Mouse (Mus musculus) midbrain, embryonic 12.5 days (tissue): Measurements from ENCODE around the gene Shld2. TPM values are rescaled to one million over a fixed set of nuclear protein-coding genes. Genes with fewer than 3 reads are reported as not detected.

Source experiments
- ATAC-seq: fragments of 200-750 bp; cut with Nextera tagmentation; 2 replicates; pipeline ENCODE4 v1.8.0; 2017; ENCODE audit warnings: low read depth, moderate TSS enrichment, moderate library complexity; ENCODE audit not compliant: low FRiP score
- H3K27ac ChIP-seq: fragments of 300-500 bp; sonication (generic); replicated peaks from 2 replicates; pipeline ENCODE4 v1.5.1; 2016; ENCODE audit warnings: mild to moderate bottlenecking
- H3K27me3 ChIP-seq: fragments of 300-500 bp; sonication (generic); 2 replicates; pipeline ENCODE4 v1.6.1; 2016; ENCODE audit warnings: mild to moderate bottlenecking
- H3K36me3 ChIP-seq: fragments of 300-500 bp; sonication (generic); 2 replicates; pipeline ENCODE4 v1.6.1; 2016
- H3K4me1 ChIP-seq: fragments of 300-500 bp; sonication (generic); 2 replicates; pipeline ENCODE4 v1.6.1; 2016
- H3K4me2 ChIP-seq: fragments of 300-500 bp; sonication (generic); replicated peaks from 2 replicates; pipeline ENCODE4 v1.6.1; 2016; ENCODE audit warnings: mild to moderate bottlenecking, moderate library complexity
- H3K4me3 ChIP-seq: fragments of 300-500 bp; sonication (generic); 2 replicates; pipeline ENCODE4 v1.5.1; 2016; ENCODE audit warnings: mild to moderate bottlenecking
- H3K9ac ChIP-seq: fragments of 300-500 bp; sonication (generic); replicated peaks from 2 replicates; pipeline ENCODE4 v1.6.1; 2016; ENCODE audit warnings: mild to moderate bottlenecking, moderate library complexity
- H3K9me3 ChIP-seq: fragments of 300-500 bp; sonication (generic); 2 replicates; pipeline ENCODE4 v1.6.1; 2016; ENCODE audit warnings: mild to moderate bottlenecking
- WGBS: fragments of 180-500 bp; shearing (Covaris S2); methylation state at CpG from one replicate; pipeline ENCODE4 v1.1.7; 2016; 5-methylcytosine and 5-hydroxymethylcytosine counted together
- polyA plus RNA-seq: library from polyadenylated mRNA; unstranded; fragments of >200 nt; fragmentation: Nextera tagmentation; extraction: Ambion mirVana; gene quantifications from 2 replicates; pipeline ENCODE4 v1.2.1, GENCODE M21; 2016

Gene Shld2
- polyA plus RNA-seq, 1 experiment from 2014 or later = 7.9 TPM

GRCm38 (mm10) chr14:34298871-34299700 lies 11.2 kb downstream of the Shld2 start:
- no peaks in the 10 kb centered on the region for H3K27me3 ChIP-seq
- H3K9me3 ChIP-seq = no peaks in the 10 kb centered on the region
- H3K36me3 ChIP-seq = no peaks in the 10 kb centered on the region
- no peak for ATAC-seq
- no peak overlapping the region for H3K9ac ChIP-seq
- H3K4me3 ChIP-seq = no peak overlapping the region
- H3K27ac ChIP-seq = no peak overlapping the region
- H3K4me1 ChIP-seq = no peaks in the 10 kb centered on the region
- WGBS = 84% methylated on average over 11 of the region's 11 CpGs
- H3K4me2 ChIP-seq = no peak overlapping the region

GRCm38 (mm10) chr14:34297634-34298033 lies 12.7 kb downstream of the Shld2 start:
- H3K4me1 ChIP-seq = no peaks in the 10 kb centered on the region
- H3K27ac ChIP-seq = no peak overlapping the region
- H3K9me3 ChIP-seq = no peaks in the 10 kb centered on the region
- H3K36me3 ChIP-seq = no peaks in the 10 kb centered on the region
- no peak overlapping the region for H3K4me2 ChIP-seq
- H3K4me3 ChIP-seq = no peak overlapping the region
- no peaks in the 10 kb centered on the region for H3K27me3 ChIP-seq
- no peak for ATAC-seq
- WGBS = 52% methylated on average over 2 of the region's 2 CpGs
- H3K9ac ChIP-seq = no peak overlapping the region

GRCm38 (mm10) chr14:34297038-34297437 lies 13.3 kb downstream of the Shld2 start:
- no peak overlapping the region for H3K27ac ChIP-seq
- ATAC-seq = no peak
- H3K4me3 ChIP-seq = no peak overlapping the region
- no peak overlapping the region for H3K4me2 ChIP-seq
- H3K27me3 ChIP-seq = no peaks in the 10 kb centered on the region
- WGBS = 72% methylated on average over 4 of the region's 4 CpGs
- no peaks in the 10 kb centered on the region for H3K9me3 ChIP-seq
- no peaks in the 10 kb centered on the region for H3K4me1 ChIP-seq
- no peaks in the 10 kb centered on the region for H3K36me3 ChIP-seq
- no peak overlapping the region for H3K9ac ChIP-seq

GRCm38 (mm10) chr14:34296350-34296749 lies 13.9 kb downstream of the Shld2 start:
- Histone ChIP-seq H3K4me2 (no peak overlapping the region), H3K27ac (no peak overlapping the region), H3K36me3 (no peaks in the 10 kb centered on the region), H3K4me3 (no peak overlapping the region), H3K9me3 (no peaks in the 10 kb centered on the region), H3K9ac (no peak overlapping the region), H3K4me1 (no peaks in the 10 kb centered on the region), H3K27me3 (no peaks in the 10 kb centered on the region)
- no peak for ATAC-seq
- WGBS = 84% methylated on average over 7 of the region's 7 CpGs

- Histone ChIP-seq H3K9ac (no peak overlapping the region), H3K4me1 (no peaks in the 10 kb centered on the region), H3K27me3 (no peaks in the 10 kb centered on the region), H3K4me3 (no peak overlapping the region), H3K4me2 (no peak overlapping the region), H3K27ac (no peak overlapping the region), H3K9me3 (no peaks in the 10 kb centered on the region), H3K36me3 (no peaks in the 10 kb centered on the region)
- ATAC-seq = no peak
- whole genome bisulfite sequencing = 89% methylated on average over 3 of the region's 3 CpGs
Observed at GRCm38 (mm10) chr14:34293641-34294040, 16.7 kb downstream of the Shld2 start.

GRCm38 (mm10) chr14:34290229-34290628 lies 20.1 kb downstream of the Shld2 start:
- 49% methylated on average over 1 of the region's 1 CpGs for WGBS
- H3K27me3 ChIP-seq = no peaks in the 10 kb centered on the region
- H3K4me3 ChIP-seq = no peak overlapping the region
- no peak overlapping the region for H3K9ac ChIP-seq
- H3K9me3 ChIP-seq = no peaks in the 10 kb centered on the region
- no peak for ATAC-seq
- H3K27ac ChIP-seq = no peak overlapping the region
- no peaks in the 10 kb centered on the region for H3K36me3 ChIP-seq
- H3K4me1 ChIP-seq = no peaks in the 10 kb centered on the region
- H3K4me2 ChIP-seq = no peak overlapping the region

- no peaks in the 10 kb centered on the region for H3K9me3 ChIP-seq
- no peaks in the 10 kb centered on the region for H3K36me3 ChIP-seq
- no peaks in the 10 kb centered on the region for H3K4me1 ChIP-seq
- ATAC-seq = no peak
- H3K4me3 ChIP-seq = no peak overlapping the region
- no peak overlapping the region for H3K4me2 ChIP-seq
- 95% methylated on average over 3 of the region's 3 CpGs for WGBS
- no peak overlapping the region for H3K27ac ChIP-seq
- H3K27me3 ChIP-seq = no peaks in the 10 kb centered on the region
- no peak overlapping the region for H3K9ac ChIP-seq
Observed at GRCm38 (mm10) chr14:34289259-34290015, 20.9 kb downstream of the Shld2 start.

GRCm38 (mm10) chr14:34288396-34288795 lies 21.9 kb downstream of the Shld2 start:
- WGBS = 88% methylated on average over 2 of the region's 2 CpGs
- no peaks in the 10 kb centered on the region for H3K9me3 ChIP-seq
- H3K9ac ChIP-seq = no peak overlapping the region
- no peak overlapping the region for H3K27ac ChIP-seq
- no peak overlapping the region for H3K4me2 ChIP-seq
- no peaks in the 10 kb centered on the region for H3K27me3 ChIP-seq
- H3K4me1 ChIP-seq = no peaks in the 10 kb centered on the region
- ATAC-seq = no peak
- H3K4me3 ChIP-seq = no peak overlapping the region
- H3K36me3 ChIP-seq = no peaks in the 10 kb centered on the region

- Histone ChIP-seq H3K36me3 (no peaks in the 10 kb centered on the region), H3K27me3 (no peaks in the 10 kb centered on the region), H3K4me2 (no peak overlapping the region), H3K9ac (no peak overlapping the region), H3K9me3 (no peaks in the 10 kb centered on the region), H3K27ac (no peak overlapping the region), H3K4me1 (no peaks in the 10 kb centered on the region), H3K4me3 (no peak overlapping the region)
- no peak for ATAC-seq
- WGBS = 91% methylated on average over 5 of the region's 5 CpGs
Observed at GRCm38 (mm10) chr14:34281736-34282269, 28.5 kb downstream of the Shld2 start.

GRCm38 (mm10) chr14:34280798-34281197 lies 29.5 kb downstream of the Shld2 start:
- Histone ChIP-seq H3K4me1 (no peaks in the 10 kb centered on the region), H3K27ac (no peak overlapping the region), H3K36me3 (no peaks in the 10 kb centered on the region), H3K9ac (no peak overlapping the region), H3K9me3 (no peaks in the 10 kb centered on the region), H3K4me2 (no peak overlapping the region), H3K4me3 (no peak overlapping the region), H3K27me3 (no peaks in the 10 kb centered on the region)
- no peak for ATAC-seq
- WGBS = 78% methylated on average over 2 of the region's 2 CpGs

- WGBS = 94% methylated on average over 4 of the region's 4 CpGs
Observed at GRCm38 (mm10) chr14:34279726-34280125, 30.6 kb downstream of the Shld2 start.

GRCm38 (mm10) chr14:34275225-34275624 lies 35.1 kb downstream of the Shld2 start:
- H3K4me2 ChIP-seq = no peak overlapping the region
- H3K4me1 ChIP-seq = no peaks in the 10 kb centered on the region
- no peak for ATAC-seq
- H3K4me3 ChIP-seq = no peak overlapping the region
- no peaks in the 10 kb centered on the region for H3K9me3 ChIP-seq
- WGBS = 83% methylated on average over 4 of the region's 4 CpGs
- no peak overlapping the region for H3K27ac ChIP-seq
- no peaks in the 10 kb centered on the region for H3K27me3 ChIP-seq
- no peak overlapping the region for H3K9ac ChIP-seq
- no peaks in the 10 kb centered on the region for H3K36me3 ChIP-seq

More at GRCm38 (mm10) chr14:34279726-34280125, 30.6 kb downstream of the Shld2 start:
- no peak for ATAC-seq
- no peak overlapping the region for H3K27ac ChIP-seq
- no peaks in the 10 kb centered on the region for H3K27me3 ChIP-seq
- no peak overlapping the region for H3K9ac ChIP-seq
- no peaks in the 10 kb centered on the region for H3K4me1 ChIP-seq
- no peak overlapping the region for H3K4me2 ChIP-seq
- H3K9me3 ChIP-seq = no peaks in the 10 kb centered on the region
- H3K4me3 ChIP-seq = no peak overlapping the region
- no peaks in the 10 kb centered on the region for H3K36me3 ChIP-seq
